Mouse (Mus musculus) frontal cortex, postnatal 10 days (tissue): ENCODE data around the gene Fhl3.
A peak's percentile ranks its signal among the peaks of the same experiment; 100 is the strongest.
"Not testable (repeated sequence)": the region's sequence is repeated elsewhere in the genome, so short reads cannot be mapped to it uniquely, and the experiment has no call there.

Experiments used
- DNase-seq, 2 experiments: peaks; one replicate each; pipeline ENCODE4 v3.0.0; 2022; ENCODE audit warnings: low spot score in 2 of 2, mixed read lengths in 1 of 2

Fhl3 gene

GRCm38 (mm10) chr4:124708518-124709477 is 8.3 kb downstream of the Fhl3 start:
- DNase-seq: peak; percentile 75 to 79

- DNase-seq: peak in 1 of 2 experiments; percentile 14
Observed at GRCm38 (mm10) chr4:124709961-124710446, 9.5 kb downstream of the Fhl3 start.

DNA sequence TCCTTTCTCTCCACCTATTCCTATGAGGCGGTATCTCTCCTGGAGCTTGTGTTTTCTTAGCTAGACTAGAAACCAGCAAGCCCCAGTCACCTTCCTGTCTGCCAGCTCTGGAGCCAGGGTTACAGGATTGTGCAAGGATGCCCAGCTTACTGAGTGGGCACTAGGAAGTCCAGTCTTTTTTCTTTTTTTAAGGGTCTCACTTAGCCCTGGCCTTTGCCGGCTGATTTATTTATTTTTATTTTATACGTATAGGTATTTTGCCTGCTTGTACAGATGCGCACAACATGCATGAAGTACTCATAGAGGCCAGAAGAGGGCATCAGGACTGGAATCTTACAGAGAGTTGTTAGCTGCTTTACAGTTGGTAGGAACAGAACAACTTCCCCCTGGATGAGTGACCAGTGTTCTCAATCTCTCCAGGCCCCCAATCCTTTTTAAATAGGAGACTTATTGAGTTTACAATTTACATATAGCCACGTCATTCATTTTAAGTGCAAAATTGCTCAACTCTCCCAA is 10.3 kb downstream of the Fhl3 start:
- DNase-seq: no peak

- no peak for DNase-seq
Observed at GRCm38 (mm10) chr4:124712618-124713017, 12.1 kb downstream of the Fhl3 start.

- DNase-seq: not testable (repeated sequence)
Observed at GRCm38 (mm10) chr4:124713850-124714249, 13.3 kb downstream of the Fhl3 start.

DNA sequence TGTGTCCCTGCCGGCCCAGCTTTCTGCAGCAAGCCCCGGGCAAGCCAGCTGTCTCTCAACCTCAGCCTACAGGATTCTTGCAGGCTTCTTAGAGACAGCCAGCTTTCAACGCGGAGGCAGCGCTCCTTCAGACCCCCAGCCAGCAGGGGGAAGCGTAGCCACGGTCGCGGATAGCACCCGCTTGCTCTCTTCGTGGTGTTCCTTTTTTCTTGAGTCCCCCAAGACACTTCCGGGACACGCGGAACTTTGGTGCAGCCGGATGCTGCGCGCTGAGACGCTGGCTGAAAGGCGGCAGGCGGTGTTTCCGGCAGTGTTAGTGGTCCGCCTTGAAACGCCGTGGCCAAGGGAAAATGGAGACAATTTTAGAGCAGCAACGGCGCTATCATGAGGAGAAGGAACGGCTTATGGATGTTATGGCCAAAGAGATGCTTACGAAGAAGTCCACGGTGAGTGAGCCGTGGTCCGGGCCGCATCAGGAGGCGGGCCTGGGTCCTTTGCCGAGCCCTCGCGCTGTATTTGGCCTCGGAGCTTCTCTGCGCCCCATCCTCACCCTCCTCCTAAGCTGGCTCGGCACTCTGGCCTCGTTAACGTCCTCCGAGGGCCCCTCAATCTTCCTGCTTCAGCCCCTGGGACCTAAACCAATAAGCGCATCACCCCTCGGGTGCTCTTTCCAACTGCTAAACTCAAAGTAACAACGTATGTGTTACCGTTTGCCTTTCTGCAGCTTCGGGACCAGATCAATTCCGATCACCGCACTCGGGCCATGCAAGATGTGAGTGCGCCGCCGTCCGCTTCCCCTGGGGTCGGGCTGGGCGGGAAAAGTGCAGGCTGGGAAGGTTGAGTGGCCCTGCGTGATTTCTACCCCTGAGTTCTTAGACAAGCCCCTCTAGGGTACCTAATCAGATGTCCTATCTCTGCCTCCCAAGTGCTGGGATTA is 14.3 kb downstream of the Fhl3 start, which contains the start of gene Sf3a3:
Gene Sf3a3, plus strand, starts transcription at position 232 of the 937 bp plus-strand sequence.
- DNase-seq: peak; percentile 91 to 93

DNA sequence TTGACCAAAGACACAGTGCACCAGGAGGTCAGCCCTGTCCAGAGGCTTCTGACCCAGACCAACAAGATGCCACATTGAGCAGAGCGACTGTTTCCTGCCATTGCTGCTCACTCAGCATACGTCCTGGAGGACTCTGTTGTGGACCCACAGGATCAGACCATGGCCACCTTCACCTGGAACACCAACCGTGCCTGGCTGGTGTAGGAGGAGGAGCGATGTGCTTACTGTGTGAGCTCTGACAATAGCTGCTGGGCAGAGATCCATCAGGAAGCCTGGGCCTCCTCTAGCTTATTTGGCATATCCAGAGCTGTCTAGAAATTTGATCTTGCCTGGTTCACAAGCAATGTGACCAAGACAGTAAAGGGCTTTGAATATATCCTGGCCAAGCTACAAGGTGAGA is 18.6 kb downstream of the Fhl3 start:
- no peak for DNase-seq

DNA sequence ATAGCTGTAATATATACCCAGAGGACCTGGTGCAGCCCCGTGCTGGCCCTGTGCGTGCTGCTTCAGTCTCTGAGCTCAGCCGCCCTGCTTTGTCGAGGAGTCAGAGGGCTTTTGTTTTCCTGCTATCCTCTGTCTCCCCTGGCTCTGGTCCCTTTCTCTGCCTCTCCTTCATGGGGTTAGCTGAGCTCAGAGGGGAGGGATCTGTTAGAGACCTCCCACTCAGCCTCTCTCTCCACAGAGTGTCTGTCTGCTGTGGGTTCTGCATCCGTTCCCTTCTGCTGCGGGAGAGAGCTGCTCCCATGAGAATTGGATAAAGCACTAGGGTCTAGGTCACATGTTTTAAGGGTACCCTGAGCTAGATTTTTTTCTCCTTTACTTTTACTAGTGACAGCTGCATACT is 25.6 kb downstream of the Fhl3 start:
- no peak for DNase-seq

DNA sequence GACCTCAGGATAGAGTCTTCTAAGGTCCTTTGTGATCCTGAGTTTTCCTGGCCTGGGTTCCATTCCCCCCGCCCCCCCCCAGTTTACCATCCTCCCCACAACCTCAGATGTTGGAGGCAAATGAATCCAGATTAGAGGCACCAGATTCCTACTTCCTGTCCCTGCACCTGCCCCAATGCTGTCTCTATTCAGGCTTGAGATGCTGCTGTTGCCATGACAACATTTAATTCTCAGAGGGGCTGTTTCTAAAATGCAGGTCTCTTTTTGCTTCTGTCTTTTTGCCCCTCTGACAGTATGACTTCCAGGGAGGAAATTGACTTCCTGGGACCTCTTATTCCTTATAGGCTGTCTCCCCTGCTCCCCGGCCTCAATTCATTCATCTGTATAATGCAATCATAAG is 36.5 kb downstream of the Fhl3 start:
- no peak for DNase-seq

DNA sequence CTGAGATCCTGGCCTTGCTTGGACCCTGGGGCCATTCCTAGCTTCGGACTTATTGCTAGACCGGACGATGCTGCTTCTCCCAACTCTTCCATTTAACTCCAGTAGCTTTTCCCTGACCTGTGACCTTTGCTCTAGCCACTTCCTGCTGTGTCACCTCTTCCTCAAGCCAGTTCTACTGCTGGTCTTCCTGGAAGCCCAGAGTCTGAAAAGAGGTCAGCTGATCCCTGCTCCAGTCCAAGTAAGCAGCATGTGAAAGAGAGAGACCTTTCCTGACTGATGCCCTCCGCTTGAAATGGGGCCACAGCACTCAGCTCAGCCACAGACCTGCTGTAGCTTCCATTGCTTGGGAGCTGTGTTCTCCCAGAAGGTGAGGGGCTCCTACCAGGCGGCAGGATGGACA is 37.0 kb downstream of the Fhl3 start:
- DNase-seq: no peak

DNA sequence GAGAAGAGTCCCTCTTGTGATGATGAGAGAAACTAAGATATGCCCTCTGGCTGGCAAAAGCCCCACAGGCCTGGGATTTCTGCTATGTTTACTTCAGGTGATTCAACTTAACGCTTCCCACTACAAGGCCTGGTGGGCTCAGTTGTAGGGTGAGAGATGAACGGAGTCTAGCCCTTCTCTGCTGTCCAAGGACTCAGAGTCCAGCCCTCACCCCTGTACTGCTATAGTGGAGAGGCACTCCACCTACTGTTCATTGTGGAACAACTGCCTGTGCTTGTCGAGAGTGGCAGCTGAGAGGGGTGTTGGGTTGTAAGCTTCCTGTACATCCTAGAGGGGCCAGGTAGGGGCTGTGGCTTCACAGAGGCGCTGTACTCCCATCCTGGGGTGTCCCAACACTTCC is 37.5 kb downstream of the Fhl3 start:
- no peak for DNase-seq

GRCm38 (mm10) chr4:124738783-124739182 is 38.3 kb downstream of the Fhl3 start:
- no peak for DNase-seq

- peak; percentile 71 to 80 for DNase-seq
Observed at GRCm38 (mm10) chr4:124741376-124742343, 41.2 kb downstream of the Fhl3 start, which contains the start of gene Inpp5b. Inpp5b (plus strand) TSS chr4:124741850.

DNA sequence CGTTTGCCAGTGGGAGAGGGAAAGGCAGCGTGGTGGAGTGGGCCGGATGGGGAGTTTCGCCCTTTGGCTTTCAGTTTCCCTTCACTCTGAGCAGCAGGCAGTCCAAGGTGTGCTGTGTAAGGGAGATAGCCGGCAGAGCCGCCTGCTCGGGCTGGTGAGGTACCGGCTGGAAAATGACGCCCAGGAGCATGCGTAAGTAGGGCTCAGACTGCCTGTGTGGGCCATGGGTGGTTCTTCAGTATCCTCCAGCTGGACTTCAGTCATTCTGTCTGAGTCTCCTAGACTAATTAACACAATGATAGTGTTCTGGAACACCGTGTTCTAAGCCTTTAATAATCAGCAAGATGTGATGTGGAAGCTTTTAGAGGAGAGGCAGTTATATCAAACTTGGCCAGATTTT is 42.3 kb downstream of the Fhl3 start:
- DNase-seq: no peak

GRCm38 (mm10) chr4:124746577-124746976 is 46.1 kb downstream of the Fhl3 start:
- DNase-seq: no peak

DNA sequence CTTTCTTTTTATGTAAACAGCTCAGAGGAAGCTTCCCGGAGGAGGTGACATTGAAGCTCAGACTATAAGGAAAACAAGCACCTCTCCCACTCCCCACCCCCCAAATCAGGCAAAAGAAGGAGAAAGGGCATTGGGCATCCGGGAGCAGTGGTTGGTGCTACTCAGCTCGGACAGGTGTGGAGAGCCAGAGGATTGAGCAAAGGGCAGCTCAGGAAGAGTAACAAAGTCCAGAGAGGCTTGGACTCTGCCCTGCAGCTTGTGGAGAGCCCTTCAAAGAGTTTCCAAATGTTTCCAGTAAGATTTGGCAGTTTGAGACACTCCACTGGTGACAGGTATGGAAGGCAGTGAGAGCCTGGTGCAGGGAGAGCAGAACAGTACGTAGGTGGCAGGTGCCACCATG is 47.4 kb downstream of the Fhl3 start:
- no peak for DNase-seq

DNA sequence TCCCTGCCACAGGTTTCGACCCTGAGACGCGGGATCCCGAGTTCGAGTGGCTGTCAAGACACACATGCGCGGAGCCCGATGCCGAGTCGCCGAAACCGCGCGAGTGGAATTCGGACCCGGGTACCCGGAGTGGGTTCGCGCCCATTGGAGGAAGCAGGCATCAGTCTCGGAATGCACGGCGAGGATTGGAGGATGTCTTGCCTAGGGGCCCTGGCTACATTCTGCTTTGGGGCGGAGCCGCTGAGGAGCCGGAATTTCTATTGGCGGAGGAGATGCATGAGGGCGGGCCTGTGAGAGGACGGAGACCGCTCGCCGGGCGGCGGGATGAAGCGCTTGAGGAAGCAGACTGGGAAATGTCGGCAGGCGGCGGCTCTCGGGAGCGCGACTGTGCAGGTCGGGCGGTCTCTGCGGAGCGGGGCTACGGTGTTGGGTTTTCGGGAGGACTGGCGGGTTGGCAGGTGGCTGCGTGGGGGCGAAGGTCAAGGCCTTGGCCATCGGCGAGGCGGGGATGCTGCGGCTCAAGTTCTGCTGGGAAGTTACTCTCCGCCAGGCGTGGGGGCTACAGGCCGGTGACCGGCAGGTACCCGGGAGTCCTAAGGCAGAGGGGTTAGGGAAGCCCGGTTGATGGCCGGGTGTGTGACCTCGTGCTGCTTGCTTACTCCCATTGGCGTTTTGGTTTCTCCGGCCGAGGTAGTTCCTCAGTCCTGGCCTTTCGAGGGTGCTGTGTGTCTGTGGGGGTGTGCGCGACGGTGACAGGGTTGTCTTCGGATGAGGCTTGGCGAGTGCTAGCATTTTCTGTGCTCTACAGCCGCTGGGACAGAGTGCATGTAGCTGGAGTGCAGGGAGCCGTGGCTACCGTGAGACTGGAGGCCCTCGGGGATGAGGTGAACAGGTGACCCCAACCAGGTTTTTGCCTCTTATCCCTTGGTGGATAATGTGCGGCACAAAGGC is 51.1 kb downstream of the Fhl3 start:
- peak; percentile 96 to 98 for DNase-seq

DNA sequence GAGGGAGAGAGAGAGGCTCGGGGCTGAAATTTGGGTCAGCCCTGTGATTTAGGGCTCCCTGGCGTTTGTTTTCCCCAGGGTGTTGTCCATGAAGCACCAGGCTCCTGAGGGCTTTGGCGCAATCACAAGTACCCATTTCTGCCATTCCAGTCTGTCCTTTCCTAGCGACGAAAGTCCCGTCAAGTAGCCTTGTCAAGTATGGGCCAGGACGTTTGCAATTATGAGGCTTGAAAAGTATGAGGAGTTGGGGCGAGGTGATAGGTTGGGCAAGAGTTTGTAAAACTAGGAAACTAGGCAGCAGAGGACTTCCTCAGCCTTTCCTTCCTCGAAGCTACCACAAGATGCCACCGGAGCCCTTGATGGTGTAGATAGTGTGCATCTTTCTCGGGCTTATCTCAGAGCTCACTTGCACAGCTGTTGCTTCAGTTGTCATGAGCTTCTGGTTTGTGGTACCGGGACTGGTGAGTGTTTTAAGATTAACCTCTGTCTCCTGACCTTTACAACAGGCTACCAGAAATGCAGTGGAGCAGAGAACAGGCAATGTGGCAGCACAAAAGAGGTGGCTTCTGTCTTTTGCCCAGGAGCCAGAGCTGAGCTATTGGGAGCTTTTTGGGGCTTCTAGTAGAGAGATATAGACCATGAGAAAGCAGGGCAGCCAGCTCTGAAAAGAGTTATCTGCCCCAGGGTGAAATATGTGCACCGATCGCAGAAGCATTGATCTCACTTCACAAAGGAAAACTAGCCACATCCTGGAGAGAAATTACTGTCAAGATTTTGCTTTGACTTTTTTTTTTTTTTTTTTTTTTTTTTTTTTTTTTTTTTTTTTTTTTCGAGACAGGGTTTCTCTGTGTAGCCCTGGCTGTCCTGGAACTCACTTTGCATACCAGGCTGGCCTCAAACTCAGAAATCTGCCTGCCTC is 52.0 kb downstream of the Fhl3 start:
- DNase-seq: no peak
